Mouse (Mus musculus) limb, embryonic 10.5 days (tissue): Measurements from ENCODE around the gene Lage3. TPM values are rescaled to one million over a fixed set of nuclear protein-coding genes. Genes with fewer than 3 reads are reported as not detected.

Experiments
- DNase-seq: peaks from one replicate; pipeline ENCODE4 v3.0.0-alpha.2; 2017; ENCODE audit warnings: low spot score
- H3K27ac ChIP-seq: fragments of 300-500 bp; sonication (generic); 2 replicates; pipeline ENCODE4 v1.5.1; 2016; ENCODE audit warnings: mild to moderate bottlenecking
- H3K27me3 ChIP-seq: fragments of 300-500 bp; sonication (generic); 2 replicates; pipeline ENCODE4 v1.6.1; 2016; ENCODE audit warnings: low read depth, mild to moderate bottlenecking; ENCODE audit not compliant: poor library complexity, severe bottlenecking
- H3K36me3 ChIP-seq: fragments of 300-500 bp; sonication (generic); 2 replicates; pipeline ENCODE4 v1.6.1; 2016; ENCODE audit warnings: mild to moderate bottlenecking, moderate library complexity
- H3K4me1 ChIP-seq: fragments of 300-500 bp; sonication (generic); 2 replicates; pipeline ENCODE4 v1.6.1; 2016
- H3K4me3 ChIP-seq: fragments of 300-500 bp; sonication (generic); 2 replicates; pipeline ENCODE4 v1.5.1; 2016; ENCODE audit warnings: mild to moderate bottlenecking, moderate library complexity
- H3K9me3 ChIP-seq: fragments of 300-500 bp; sonication (generic); replicated peaks from 2 replicates; pipeline ENCODE4 v1.6.1; 2016; ENCODE audit warnings: mild to moderate bottlenecking
- WGBS: fragments of 180-500 bp; shearing (Covaris S2); methylation state at CpG from one replicate; pipeline ENCODE4 v1.1.7; 2016; 5-methylcytosine and 5-hydroxymethylcytosine counted together
- microRNA-seq: library from miRNA; unstranded; fragments of <30 nt; microRNA quantifications from one replicate; pipeline ENCODE4, GENCODE M21; 2017
- polyA plus RNA-seq: library from polyadenylated mRNA; unstranded; fragments of >200 nt; fragmentation: Nextera tagmentation; extraction: Ambion mirVana; gene quantifications from 2 replicates; pipeline ENCODE4 v1.2.1, GENCODE M21; 2016

Gene Lage3
- polyA plus RNA-seq, 1 experiment from 2014 or later = 113 TPM

- no peaks in the 10 kb centered on the region for H3K9me3 ChIP-seq
- H3K4me1 ChIP-seq = peaks cover 28% of the 10 kb centered on the region
- DNase-seq = no peak
- H3K27me3 ChIP-seq = peaks cover 21% of the 10 kb centered on the region
- H3K4me3 ChIP-seq = peak overlapping the region; percentile 60
- WGBS = 38% methylated on average over 2 of the region's 2 CpGs
- H3K36me3 ChIP-seq = peaks cover 36% of the 10 kb centered on the region
- peak overlapping the region; percentile 95; the same call in 1 of the 2 replicates for H3K27ac ChIP-seq
These were observed 23.1 kb downstream of the Lage3 start for GRCm38 (mm10) chrX:74330166-74330930.

- no peak for DNase-seq
- H3K27ac ChIP-seq = peak overlapping the region; percentile 95
- peaks cover 28% of the 10 kb centered on the region for H3K4me1 ChIP-seq
- no peaks in the 10 kb centered on the region for H3K9me3 ChIP-seq
- peaks cover 21% of the 10 kb centered on the region for H3K27me3 ChIP-seq
- H3K36me3 ChIP-seq = peaks cover 25% of the 10 kb centered on the region
- peak overlapping the region; percentile 60 for H3K4me3 ChIP-seq
- WGBS = 31% methylated on average over 10 of the region's 10 CpGs
These were observed 24.2 kb downstream of the Lage3 start for GRCm38 (mm10) chrX:74329215-74329671.

GRCm38 (mm10) chrX:74328725-74329161 is 24.7 kb downstream of the Lage3 start, which contains the start of gene Plxna3:
TSS of gene Plxna3 (plus strand) at chrX:74329066.
- H3K27me3 ChIP-seq = peaks cover 21% of the 10 kb centered on the region
- 13% methylated on average over 29 of the region's 30 CpGs for WGBS

GRCm38 (mm10) chrX:74312540-74313464 is 40.6 kb downstream of the Lage3 start, which contains the start of gene Fam50a:
TSS of gene Fam50a (plus strand) at chrX:74313033.
- Histone ChIP-seq H3K36me3 (peaks cover 49% of the 10 kb centered on the region), H3K4me3 (peak within 1 kb of the TSS; percentile 72), H3K27me3 (peaks cover 16% of the 10 kb centered on the region), H3K9me3 (no peaks in the 10 kb centered on the region), H3K4me1 (peaks cover 9% of the 10 kb centered on the region; the same call in 1 of the 2 replicates), H3K27ac (peak within 1 kb of the TSS; percentile 83)
- peak; percentile 86 for DNase-seq
- WGBS = 10% methylated on average over 59 of the region's 59 CpGs

More at GRCm38 (mm10) chrX:74328725-74329161, 24.7 kb downstream of the Lage3 start, which contains the start of gene Plxna3:
- H3K27ac ChIP-seq = peak within 1 kb of the TSS; percentile 95
- peaks cover 28% of the 10 kb centered on the region for H3K4me1 ChIP-seq
- H3K4me3 ChIP-seq = peak within 1 kb of the TSS; percentile 60
- H3K36me3 ChIP-seq = peaks cover 20% of the 10 kb centered on the region
- peak; percentile 81 for DNase-seq
- H3K9me3 ChIP-seq = no peaks in the 10 kb centered on the region

GRCm38 (mm10) chrX:74304867-74305700 is 48.3 kb downstream of the Lage3 start, which contains the start of gene Gdi1:
TSS of gene Gdi1 (plus strand) at chrX:74304998.
- Histone ChIP-seq H3K27me3 (peaks cover 17% of the 10 kb centered on the region), H3K36me3 (peaks cover 77% of the 10 kb centered on the region), H3K4me1 (peaks cover 9% of the 10 kb centered on the region; the same call in 1 of the 2 replicates), H3K4me3 (peak within 1 kb of the TSS; percentile 64), H3K27ac (peak within 1 kb of the TSS; percentile 89), H3K9me3 (no peaks in the 10 kb centered on the region)
- 18% methylated on average over 38 of the region's 41 CpGs for WGBS
- peak; percentile 81 for DNase-seq

Small RNAs within 50 kb of the gene (microRNA-seq; reads per million reads assigned to microRNA genes)
- not detected for gene Mir7092

Other genes with a start within 250 kb of the Lage3 start
- gene Opn1mw, start 226.2 kb downstream of the Lage3 start, polyA plus RNA-seq = not detected in 2 replicates
- gene Mecp2, start 218.3 kb downstream of the Lage3 start, polyA plus RNA-seq = 13.8 and 14.0 TPM in 2 replicates
- gene Tex28, start 185.8 kb downstream of the Lage3 start, polyA plus RNA-seq = not detected in 2 replicates
- 0.05 and 0.06 TPM in 2 replicates for gene Tktl1, start 176.4 kb downstream of the Lage3 start, polyA plus RNA-seq
- 273 and 333 TPM in 2 replicates for gene Flna, start 103.8 kb downstream of the Lage3 start, polyA plus RNA-seq
- 25.2 and 29.8 TPM in 2 replicates for gene Emd, start 98.9 kb downstream of the Lage3 start, polyA plus RNA-seq
- 862 and 901 TPM in 2 replicates for gene Rpl10, start 82.8 kb downstream of the Lage3 start, polyA plus RNA-seq
- 69.0 and 80.5 TPM in 2 replicates for gene Taz, start 71.7 kb downstream of the Lage3 start, polyA plus RNA-seq
- gene Dnase1l1, start 71.3 kb downstream of the Lage3 start, polyA plus RNA-seq = 3.4 and 5.0 TPM in 2 replicates
- gene Atp6ap1, start 56.5 kb downstream of the Lage3 start, polyA plus RNA-seq = 80.1 and 90.7 TPM in 2 replicates
- 154 and 206 TPM in 2 replicates for gene Gdi1, start 48.6 kb downstream of the Lage3 start, polyA plus RNA-seq
- gene Fam50a, start 40.6 kb downstream of the Lage3 start, polyA plus RNA-seq = 55.3 and 62.7 TPM in 2 replicates
- 14.4 and 17.1 TPM in 2 replicates for gene Plxna3, start 24.6 kb downstream of the Lage3 start, polyA plus RNA-seq
- 57.7 and 59.8 TPM in 2 replicates for gene Ubl4a, start 19.6 kb upstream of the Lage3 start, polyA plus RNA-seq
- 12.2 and 13.2 TPM in 2 replicates for gene Slc10a3, start 19.7 kb upstream of the Lage3 start, polyA plus RNA-seq
- 24.0 and 28.4 TPM in 2 replicates for gene Fam3a, start 39.7 kb upstream of the Lage3 start, polyA plus RNA-seq
- gene Ikbkg, start 39.7 kb upstream of the Lage3 start, polyA plus RNA-seq = 16.7 and 17.8 TPM in 2 replicates
- 53.8 and 54.9 TPM in 2 replicates for gene G6pdx, start 75.6 kb upstream of the Lage3 start, polyA plus RNA-seq
- not detected in 2 replicates for gene Gm6880, start 127.8 kb upstream of the Lage3 start, polyA plus RNA-seq
- gene Olfr1326-ps1, start 221.3 kb upstream of the Lage3 start, polyA plus RNA-seq = not detected in 2 replicates
- not detected in 2 replicates for gene Olfr1325, start 239.1 kb upstream of the Lage3 start, polyA plus RNA-seq